Mouse (Mus musculus) forebrain, embryonic 15.5 days (tissue): Measurements from ENCODE around the gene Pidd1. TPM values are rescaled to one million over a fixed set of nuclear protein-coding genes. Genes with fewer than 3 reads are reported as not detected.
A peak's percentile ranks its signal among the peaks of the same experiment; 100 is the strongest.

Experiments used
- ATAC-seq: fragments of 200-750 bp; cut with Nextera tagmentation; replicated peaks from 2 replicates; pipeline ENCODE4 v1.8.0; 2017; ENCODE audit warnings: mild to moderate bottlenecking, moderate TSS enrichment, moderate library complexity
- H3K27ac ChIP-seq: fragments of 300-500 bp; sonication (generic); replicated peaks from 2 replicates; pipeline ENCODE4 v1.5.1; 2015; ENCODE audit warnings: mild to moderate bottlenecking, inconsistent platforms
- H3K27me3 ChIP-seq: fragments of 300-500 bp; sonication (generic); 2 replicates; pipeline ENCODE4 v1.6.1; 2015; ENCODE audit warnings: inconsistent platforms
- H3K36me3 ChIP-seq: fragments of 300-500 bp; sonication (generic); 2 replicates; pipeline ENCODE4 v1.6.1; 2015; ENCODE audit warnings: mild to moderate bottlenecking, inconsistent platforms
- H3K4me1 ChIP-seq: fragments of 300-500 bp; sonication (generic); 2 replicates; pipeline ENCODE4 v1.6.1; 2015; ENCODE audit warnings: inconsistent platforms
- H3K4me2 ChIP-seq: fragments of 300-500 bp; sonication (generic); replicated peaks from 2 replicates; pipeline ENCODE4 v1.6.1; 2015; ENCODE audit warnings: mild to moderate bottlenecking, inconsistent platforms
- H3K4me3 ChIP-seq: fragments of 300-500 bp; sonication (generic); 2 replicates; pipeline ENCODE4 v1.5.1; 2015; ENCODE audit warnings: mild to moderate bottlenecking, inconsistent platforms
- H3K9ac ChIP-seq: fragments of 300-500 bp; sonication (generic); replicated peaks from 2 replicates; pipeline ENCODE4 v1.6.1; 2015; ENCODE audit warnings: mild to moderate bottlenecking, inconsistent platforms
- H3K9me3 ChIP-seq: fragments of 300-500 bp; sonication (generic); 2 replicates; pipeline ENCODE4 v1.6.1; 2016; ENCODE audit warnings: inconsistent platforms
- WGBS: fragments of 180-500 bp; shearing (Covaris S2); methylation state at CpG from one replicate; pipeline ENCODE4 v1.1.7; 2015; ENCODE audit warnings: mixed read lengths; 5-methylcytosine and 5-hydroxymethylcytosine counted together
- polyA plus RNA-seq: library from polyadenylated mRNA; unstranded; fragments of >200 nt; fragmentation: Nextera tagmentation; extraction: Ambion mirVana; gene quantifications from 2 replicates; pipeline ENCODE4 v1.2.1, GENCODE M21; 2015

Gene Pidd1
- 7.8 and 9.5 TPM in 2 replicates for polyA plus RNA-seq

GRCm38 (mm10) chr7:141443828-141444237, at the start of gene Pidd1:
Pidd1 (minus strand) TSS chr7:141444025.
- Histone ChIP-seq H3K27me3 (no peaks in the 10 kb centered on the region), H3K9ac (peak within 1 kb of the TSS; percentile 39), H3K36me3 (no peaks in the 10 kb centered on the region), H3K4me2 (peak within 1 kb of the TSS; percentile 79), H3K27ac (peak within 1 kb of the TSS; percentile 54), H3K9me3 (no peaks in the 10 kb centered on the region), H3K4me3 (peak within 1 kb of the TSS; percentile 45), H3K4me1 (peaks cover 43% of the 10 kb centered on the region)
- ATAC-seq: 0 out of 2 replicates have a peak, but pooled peaks have one; percentile 15
- WGBS: under 1% methylated on average over 25 of the region's 25 CpGs

GRCm38 (mm10) chr7:141492738-141493137, 48.9 kb upstream of the Pidd1 start:
- no peak for ATAC-seq
- Histone ChIP-seq H3K9me3 (no peaks in the 10 kb centered on the region), H3K4me2 (no peak overlapping the region), H3K27ac (no peak overlapping the region), H3K9ac (no peak overlapping the region), H3K36me3 (no peaks in the 10 kb centered on the region), H3K27me3 (no peaks in the 10 kb centered on the region), H3K4me3 (no peak overlapping the region), H3K4me1 (no peaks in the 10 kb centered on the region)
- WGBS: 92% methylated on average over 5 of the region's 5 CpGs

GRCm38 (mm10) chr7:141491151-141491550, 47.3 kb upstream of the Pidd1 start:
- H3K9me3 ChIP-seq: no peaks in the 10 kb centered on the region
- no peaks in the 10 kb centered on the region for H3K4me1 ChIP-seq
- no peak overlapping the region for H3K4me2 ChIP-seq
- H3K36me3 ChIP-seq: no peaks in the 10 kb centered on the region
- no peak overlapping the region for H3K27ac ChIP-seq
- WGBS: 89% methylated on average over 2 of the region's 2 CpGs
- ATAC-seq: no peak
- no peak overlapping the region for H3K4me3 ChIP-seq
- H3K27me3 ChIP-seq: no peaks in the 10 kb centered on the region
- no peak overlapping the region for H3K9ac ChIP-seq

- peaks cover 20% of the 10 kb centered on the region for H3K4me1 ChIP-seq
- H3K27ac ChIP-seq: no peak overlapping the region
- ATAC-seq: no peak
- no peak overlapping the region for H3K4me2 ChIP-seq
- no peak overlapping the region for H3K4me3 ChIP-seq
- WGBS: 82% methylated on average over 7 of the region's 7 CpGs
- no peak overlapping the region for H3K9ac ChIP-seq
- no peaks in the 10 kb centered on the region; the same call in 1 of the 2 replicates for H3K27me3 ChIP-seq
- no peaks in the 10 kb centered on the region for H3K9me3 ChIP-seq
- no peaks in the 10 kb centered on the region for H3K36me3 ChIP-seq
These were observed 43.3 kb upstream of the Pidd1 start for GRCm38 (mm10) chr7:141487141-141487540.

GRCm38 (mm10) chr7:141486239-141486638, 42.4 kb upstream of the Pidd1 start:
- no peak overlapping the region for H3K9ac ChIP-seq
- ATAC-seq: no peak
- no peak overlapping the region for H3K4me3 ChIP-seq
- no peaks in the 10 kb centered on the region for H3K36me3 ChIP-seq
- H3K27me3 ChIP-seq: no peaks in the 10 kb centered on the region; the same call in 1 of the 2 replicates
- no peaks in the 10 kb centered on the region for H3K9me3 ChIP-seq
- 89% methylated on average over 1 of the region's 1 CpGs for WGBS
- H3K4me2 ChIP-seq: no peak overlapping the region
- no peak overlapping the region for H3K27ac ChIP-seq
- peaks cover 29% of the 10 kb centered on the region for H3K4me1 ChIP-seq

- Histone ChIP-seq H3K4me3 (no peak overlapping the region), H3K9me3 (no peaks in the 10 kb centered on the region), H3K27me3 (no peaks in the 10 kb centered on the region; the same call in 1 of the 2 replicates), H3K4me2 (no peak overlapping the region), H3K4me1 (peaks cover 33% of the 10 kb centered on the region), H3K9ac (no peak overlapping the region), H3K27ac (no peak overlapping the region), H3K36me3 (no peaks in the 10 kb centered on the region)
- 58% methylated on average over 2 of the region's 2 CpGs for WGBS
- no peak for ATAC-seq
These were observed 41.8 kb upstream of the Pidd1 start for GRCm38 (mm10) chr7:141485606-141486005.

GRCm38 (mm10) chr7:141485186-141485585, 41.4 kb upstream of the Pidd1 start:
- Histone ChIP-seq H3K4me3 (no peak overlapping the region), H3K4me1 (peaks cover 33% of the 10 kb centered on the region), H3K9ac (no peak overlapping the region), H3K4me2 (no peak overlapping the region), H3K36me3 (no peaks in the 10 kb centered on the region), H3K27ac (no peak overlapping the region), H3K27me3 (no peaks in the 10 kb centered on the region; the same call in 1 of the 2 replicates), H3K9me3 (no peaks in the 10 kb centered on the region)
- 76% methylated on average over 2 of the region's 2 CpGs for WGBS
- no peak for ATAC-seq

GRCm38 (mm10) chr7:141484186-141485120, 40.6 kb upstream of the Pidd1 start:
- H3K4me1 ChIP-seq: peaks cover 33% of the 10 kb centered on the region
- no peak overlapping the region for H3K27ac ChIP-seq
- no peaks in the 10 kb centered on the region for H3K36me3 ChIP-seq
- no peak overlapping the region for H3K4me2 ChIP-seq
- no peak overlapping the region for H3K4me3 ChIP-seq
- H3K9me3 ChIP-seq: no peaks in the 10 kb centered on the region
- H3K9ac ChIP-seq: no peak overlapping the region
- H3K27me3 ChIP-seq: no peaks in the 10 kb centered on the region; the same call in 1 of the 2 replicates
- no peak for ATAC-seq
- whole genome bisulfite sequencing: 84% methylated on average over 5 of the region's 5 CpGs

- H3K36me3 ChIP-seq: no peaks in the 10 kb centered on the region
- H3K9ac ChIP-seq: no peak overlapping the region
- no peaks in the 10 kb centered on the region; the same call in 1 of the 2 replicates for H3K27me3 ChIP-seq
- no peak overlapping the region; the same call in 1 of the 2 replicates for H3K4me3 ChIP-seq
- H3K4me1 ChIP-seq: peaks cover 33% of the 10 kb centered on the region
- no peak overlapping the region for H3K27ac ChIP-seq
- WGBS: 74% methylated on average over 6 of the region's 6 CpGs
- ATAC-seq: no peak
- peak overlapping the region; percentile 91; the same call in 1 of the 2 replicates for H3K4me2 ChIP-seq
- H3K9me3 ChIP-seq: no peaks in the 10 kb centered on the region
These were observed 39.4 kb upstream of the Pidd1 start for GRCm38 (mm10) chr7:141483114-141483653.

- H3K4me3 ChIP-seq: peak overlapping the region; percentile 64
- H3K4me1 ChIP-seq: peaks cover 33% of the 10 kb centered on the region
- H3K4me2 ChIP-seq: peak overlapping the region; percentile 91
- no peak overlapping the region for H3K27ac ChIP-seq
- 2% methylated on average over 11 of the region's 11 CpGs for WGBS
- H3K9ac ChIP-seq: peak overlapping the region; percentile 63
- H3K36me3 ChIP-seq: no peaks in the 10 kb centered on the region
- H3K9me3 ChIP-seq: no peaks in the 10 kb centered on the region
- no peaks in the 10 kb centered on the region; the same call in 1 of the 2 replicates for H3K27me3 ChIP-seq
- 0 out of 2 replicates have a peak, but pooled peaks have one; percentile 6 for ATAC-seq
These were observed 38.8 kb upstream of the Pidd1 start for GRCm38 (mm10) chr7:141482531-141483024.

- Histone ChIP-seq H3K27ac (no peak overlapping the region), H3K4me2 (peak overlapping the region; percentile 91), H3K9me3 (no peaks in the 10 kb centered on the region), H3K36me3 (no peaks in the 10 kb centered on the region), H3K27me3 (peaks cover 7% of the 10 kb centered on the region; the same call in 1 of the 2 replicates), H3K4me1 (peaks cover 35% of the 10 kb centered on the region), H3K9ac (peak overlapping the region; percentile 63), H3K4me3 (peak overlapping the region; percentile 64)
- peak; percentile 55 for ATAC-seq
- under 1% methylated on average over 80 of the region's 81 CpGs for WGBS
These were observed 37.9 kb upstream of the Pidd1 start for GRCm38 (mm10) chr7:141481498-141482401.
